11 mouse cellular contexts compared by ENCODE assay signal in genomic region chr10:128587120-128587519, GRCm38 (mm10). TPM values are rescaled to one million over a fixed set of nuclear protein-coding genes. Genes with fewer than 3 reads are reported as not detected.
A peak's percentile ranks its signal among the peaks of the same experiment; 100 is the strongest.
DNase-seq lines count a peak whose midpoint lies in the region; ATAC-seq and TF ChIP-seq lines count a peak whose summit lies in the region.
"Had no signal": no experiment of that assay in that cellular context is flagged by ENCODE, and none has a peak within 500 bp of the region (broad histone marks: within the 10 kb centered on the region; RNA-seq: fewer than 3 reads in every experiment).

No protein-coding gene starts in this region.

- no peak for ATAC-seq in embryonic facial prominence, embryonic 12.5 days (ENCODE audit: insufficient number of reproducible peaks, insufficient read depth, low FRiP score, low TSS enrichment)
- peak; percentile 24 for ATAC-seq in intestine, embryonic 16.5 days
- ATAC-seq in stomach, embryonic 16.5 days (ENCODE audit: insufficient read depth, low FRiP score), result no peak
- no peak for ATAC-seq in midbrain, postnatal 0 days (ENCODE audit: low FRiP score)
- ATAC-seq: forebrain, embryonic 13.5 days had no signal

- H3K9ac ChIP-seq in embryonic facial prominence, embryonic 12.5 days, result peak overlapping the region; percentile 11; the same call in 1 of the 2 replicates
- H3K9ac ChIP-seq in intestine, embryonic 16.5 days (ENCODE audit: low read depth, low read length), result peak overlapping the region; percentile 65
- peak overlapping the region; percentile 43 for H3K9ac ChIP-seq in stomach, embryonic 16.5 days (ENCODE audit: low read length)
- H3K9ac ChIP-seq in midbrain, postnatal 0 days (replicated peaks; ENCODE audit: low read length, poor library complexity, severe bottlenecking), result no peak overlapping the region
- H3K9ac ChIP-seq: forebrain, embryonic 13.5 days had no signal

- no peaks in the 10 kb centered on the region for H3K9me3 ChIP-seq in embryonic facial prominence, embryonic 12.5 days
- no peaks in the 10 kb centered on the region for H3K9me3 ChIP-seq in intestine, embryonic 16.5 days (ENCODE audit: control insufficient read depth, low read length)
- no peaks in the 10 kb centered on the region for H3K9me3 ChIP-seq in stomach, embryonic 16.5 days (replicated peaks; ENCODE audit: control insufficient read depth, low read length)
- H3K9me3 ChIP-seq in midbrain, postnatal 0 days (ENCODE audit: low read length), result no peaks in the 10 kb centered on the region
- H3K9me3 ChIP-seq: forebrain, embryonic 13.5 days had no signal

- WGBS in embryonic facial prominence, embryonic 12.5 days, result 28% methylated on average over 4 of the region's 4 CpGs
- 26% methylated on average over 4 of the region's 4 CpGs for WGBS in intestine, embryonic 16.5 days
- 33% methylated on average over 4 of the region's 4 CpGs for WGBS in stomach, embryonic 16.5 days
- WGBS in midbrain, postnatal 0 days, result 67% methylated on average over 4 of the region's 4 CpGs

- no peak for DNase-seq in layer of hippocampus, adult 2 months (ENCODE audit: low spot score in 2 of 2)
- DNase-seq in layer of hippocampus, postnatal 25 days (ENCODE audit: extremely low spot score in 1 of 2, low spot score in 1 of 2), result no peak
- no peak for DNase-seq in retina, postnatal 1 day
- DNase-seq in midbrain, postnatal 0 days (ENCODE audit: low spot score), result no peak
- DNase-seq in adrenal gland, postnatal 25 days, result no peak
- DNase-seq: adrenal gland, postnatal 36 days; cerebellum, postnatal 25 days had no signal

- TF ChIP-seq CTCF in layer of hippocampus, adult 2 months (conservative IDR thresholded peaks at IDR 0.05), result no peak
- no peak for TF ChIP-seq CTCF in midbrain, postnatal 0 days (IDR thresholded peaks at IDR 0.05)

- no peaks in the 10 kb centered on the region for H3K36me3 ChIP-seq in embryonic facial prominence, embryonic 12.5 days
- H3K36me3 ChIP-seq in intestine, embryonic 16.5 days (ENCODE audit: control insufficient read depth, insufficient read depth, low read length), result peaks cover 2% of the 10 kb centered on the region; the same call in 1 of the 2 replicates
- H3K36me3 ChIP-seq in stomach, embryonic 16.5 days (ENCODE audit: control insufficient read depth, insufficient read depth, low read length), result no peaks in the 10 kb centered on the region
- H3K36me3 ChIP-seq in midbrain, postnatal 0 days (ENCODE audit: insufficient read depth, low read length), result no peaks in the 10 kb centered on the region

- no peak overlapping the region for H3K4me3 ChIP-seq in layer of hippocampus, adult 2 months
- peak overlapping the region; percentile 54; the same call in 1 of the 2 replicates for H3K4me3 ChIP-seq in embryonic facial prominence, embryonic 12.5 days
- H3K4me3 ChIP-seq in intestine, embryonic 16.5 days (ENCODE audit: low read length), result peak overlapping the region; percentile 66
- H3K4me3 ChIP-seq in stomach, embryonic 16.5 days (replicated peaks; ENCODE audit: low read length), result peak overlapping the region; percentile 74
- no peak overlapping the region for H3K4me3 ChIP-seq in midbrain, postnatal 0 days (ENCODE audit: low read depth, low read length)
- H3K4me3 ChIP-seq: forebrain, embryonic 13.5 days had no signal

- H3K27me3 ChIP-seq in embryonic facial prominence, embryonic 12.5 days, result peaks cover 46% of the 10 kb centered on the region
- peaks cover 4% of the 10 kb centered on the region; the same call in 1 of the 2 replicates for H3K27me3 ChIP-seq in intestine, embryonic 16.5 days (replicated peaks; ENCODE audit: control insufficient read depth, insufficient read depth, low read length)
- 0 out of 2 replicates have a peak, but pooled peaks cover 12% of the 10 kb centered on the region for H3K27me3 ChIP-seq in stomach, embryonic 16.5 days (ENCODE audit: control insufficient read depth, insufficient read depth, low read length)
- H3K27me3 ChIP-seq in midbrain, postnatal 0 days (ENCODE audit: insufficient read depth, low read length), result peaks cover 24% of the 10 kb centered on the region

- H3K4me2 ChIP-seq in embryonic facial prominence, embryonic 12.5 days (replicated peaks), result peak overlapping the region; percentile 95
- peak overlapping the region; percentile 57 for H3K4me2 ChIP-seq in intestine, embryonic 16.5 days (ENCODE audit: low read depth, low read length)
- H3K4me2 ChIP-seq in stomach, embryonic 16.5 days (ENCODE audit: low read depth, low read length), result peak overlapping the region; percentile 97
- H3K4me2 ChIP-seq in midbrain, postnatal 0 days (ENCODE audit: low read depth, low read length, poor library complexity, severe bottlenecking), result no peak overlapping the region
- H3K4me2 ChIP-seq: forebrain, embryonic 13.5 days had no signal

- H3K4me1 ChIP-seq in embryonic facial prominence, embryonic 12.5 days, result peaks cover 12% of the 10 kb centered on the region
- peaks cover 25% of the 10 kb centered on the region for H3K4me1 ChIP-seq in intestine, embryonic 16.5 days (ENCODE audit: control insufficient read depth, insufficient read depth, low read length)
- peaks cover 22% of the 10 kb centered on the region; the same call in 1 of the 2 replicates for H3K4me1 ChIP-seq in stomach, embryonic 16.5 days (ENCODE audit: control insufficient read depth, insufficient read depth, low read length)
- peaks cover 6% of the 10 kb centered on the region; the same call in 1 of the 2 replicates for H3K4me1 ChIP-seq in midbrain, postnatal 0 days (ENCODE audit: insufficient read depth, low read length)

- peak overlapping the region; percentile 50 for H3K27ac ChIP-seq in layer of hippocampus, adult 2 months
- peak overlapping the region; percentile 32; the same call in 1 of the 2 replicates for H3K27ac ChIP-seq in embryonic facial prominence, embryonic 12.5 days
- peak overlapping the region; percentile 96 for H3K27ac ChIP-seq in intestine, embryonic 16.5 days (ENCODE audit: low read length)
- H3K27ac ChIP-seq in stomach, embryonic 16.5 days (ENCODE audit: low read length), result peak overlapping the region; percentile 97
- H3K27ac ChIP-seq in midbrain, postnatal 0 days (ENCODE audit: low read depth, low read length), result no peak overlapping the region
- H3K27ac ChIP-seq: forebrain, embryonic 13.5 days had no signal

RNA-seq across cellular contexts. Expression of gene Erbb3, which starts 2.3 kb away (rescaled TPM):
- 1 to 10 TPM; 5.7 to 5.9 TPM for total RNA-seq in layer of hippocampus, adult 2 months (2021)
- 1 to 10 TPM; 9.7 to 10.0 TPM for total RNA-seq in layer of hippocampus, postnatal 25 days (2021)
- 20.9 TPM in 2 replicates for polyA plus RNA-seq in embryonic facial prominence, embryonic 12.5 days (2016; fragmentation: Nextera tagmentation; extraction: Ambion mirVana)
- polyA plus RNA-seq in intestine, embryonic 16.5 days (2015; fragmentation: Nextera tagmentation; extraction: Ambion mirVana), result 29.6 and 34.9 TPM in 2 replicates
- 32.0 and 38.0 TPM in 2 replicates for polyA plus RNA-seq in stomach, embryonic 16.5 days (2015; fragmentation: Nextera tagmentation; extraction: Ambion mirVana)
- total RNA-seq in midbrain, postnatal 0 days (2014; rRNA removed), result 1.1 and 1.2 TPM in 2 replicates
- 0.21 and 0.33 TPM in 2 replicates for polyA plus RNA-seq in midbrain, postnatal 0 days (2015; fragmentation: Nextera tagmentation; extraction: Ambion mirVana)
- 2.8 and 3.8 TPM in 2 replicates for total RNA-seq in adrenal gland, postnatal 25 days (2021)

RNA-seq across cellular contexts. Expression of gene Pa2g4, which starts 21.3 kb away (rescaled TPM):
- total RNA-seq in layer of hippocampus, adult 2 months (2021), result 10 to 100 TPM; 61.4 to 64.4 TPM
- 10 to 100 TPM; 62.9 to 65.3 TPM for total RNA-seq in layer of hippocampus, postnatal 25 days (2021)
- 189 and 192 TPM in 2 replicates for polyA plus RNA-seq in embryonic facial prominence, embryonic 12.5 days (2016; fragmentation: Nextera tagmentation; extraction: Ambion mirVana)
- 171 and 196 TPM in 2 replicates for polyA plus RNA-seq in intestine, embryonic 16.5 days (2015; fragmentation: Nextera tagmentation; extraction: Ambion mirVana)
- polyA plus RNA-seq in stomach, embryonic 16.5 days (2015; fragmentation: Nextera tagmentation; extraction: Ambion mirVana), result 198 and 206 TPM in 2 replicates
- total RNA-seq in midbrain, postnatal 0 days (2014; rRNA removed), result 78.0 and 82.4 TPM in 2 replicates
- 107 and 110 TPM in 2 replicates for polyA plus RNA-seq in midbrain, postnatal 0 days (2015; fragmentation: Nextera tagmentation; extraction: Ambion mirVana)
- 83.8 and 97.6 TPM in 2 replicates for total RNA-seq in adrenal gland, postnatal 25 days (2021)

RNA-seq across cellular contexts. Expression of gene Rpl41, which starts 38.0 kb away (rescaled TPM):
- total RNA-seq in layer of hippocampus, adult 2 months (2021), result 1,000 to 10,000 TPM; 1,438 to 1,486 TPM
- 1,000 to 10,000 TPM; 1,459 to 1,623 TPM for total RNA-seq in layer of hippocampus, postnatal 25 days (2021)
- polyA plus RNA-seq in embryonic facial prominence, embryonic 12.5 days (2016; fragmentation: Nextera tagmentation; extraction: Ambion mirVana), result 3,271 and 3,412 TPM in 2 replicates
- polyA plus RNA-seq in intestine, embryonic 16.5 days (2015; fragmentation: Nextera tagmentation; extraction: Ambion mirVana), result 3,191 and 3,364 TPM in 2 replicates
- 3,732 and 3,890 TPM in 2 replicates for polyA plus RNA-seq in stomach, embryonic 16.5 days (2015; fragmentation: Nextera tagmentation; extraction: Ambion mirVana)
- 772 and 807 TPM in 2 replicates for total RNA-seq in midbrain, postnatal 0 days (2014; rRNA removed)
- 2,464 and 2,473 TPM in 2 replicates for polyA plus RNA-seq in midbrain, postnatal 0 days (2015; fragmentation: Nextera tagmentation; extraction: Ambion mirVana)
- total RNA-seq in adrenal gland, postnatal 25 days (2021), result 2,617 and 2,671 TPM in 2 replicates

RNA-seq across cellular contexts. Expression of gene Rps26, which starts 39.4 kb away (rescaled TPM):
- 100 to 1,000 TPM; 283 to 303 TPM for total RNA-seq in layer of hippocampus, adult 2 months (2021)
- 100 to 1,000 TPM; 321 to 324 TPM for total RNA-seq in layer of hippocampus, postnatal 25 days (2021)
- polyA plus RNA-seq in embryonic facial prominence, embryonic 12.5 days (2016; fragmentation: Nextera tagmentation; extraction: Ambion mirVana), result 668 and 696 TPM in 2 replicates
- 580 and 624 TPM in 2 replicates for polyA plus RNA-seq in intestine, embryonic 16.5 days (2015; fragmentation: Nextera tagmentation; extraction: Ambion mirVana)
- 553 and 704 TPM in 2 replicates for polyA plus RNA-seq in stomach, embryonic 16.5 days (2015; fragmentation: Nextera tagmentation; extraction: Ambion mirVana)
- 1,580 and 1,646 TPM in 2 replicates for total RNA-seq in midbrain, postnatal 0 days (2014; rRNA removed)
- 382 and 398 TPM in 2 replicates for polyA plus RNA-seq in midbrain, postnatal 0 days (2015; fragmentation: Nextera tagmentation; extraction: Ambion mirVana)
- total RNA-seq in adrenal gland, postnatal 25 days (2021), result 688 and 827 TPM in 2 replicates

RNA-seq across cellular contexts. Expression of gene Zc3h10, which starts 39.5 kb away (rescaled TPM):
- total RNA-seq in layer of hippocampus, adult 2 months (2021), result 10 to 100 TPM; 12.2 to 14.3 TPM
- 10 to 100 TPM; 13.2 to 14.8 TPM for total RNA-seq in layer of hippocampus, postnatal 25 days (2021)
- polyA plus RNA-seq in embryonic facial prominence, embryonic 12.5 days (2016; fragmentation: Nextera tagmentation; extraction: Ambion mirVana), result 18.8 and 19.4 TPM in 2 replicates
- 13.3 and 13.6 TPM in 2 replicates for polyA plus RNA-seq in intestine, embryonic 16.5 days (2015; fragmentation: Nextera tagmentation; extraction: Ambion mirVana)
- polyA plus RNA-seq in stomach, embryonic 16.5 days (2015; fragmentation: Nextera tagmentation; extraction: Ambion mirVana), result 10.7 and 10.8 TPM in 2 replicates
- total RNA-seq in midbrain, postnatal 0 days (2014; rRNA removed), result 20.6 and 30.3 TPM in 2 replicates
- polyA plus RNA-seq in midbrain, postnatal 0 days (2015; fragmentation: Nextera tagmentation; extraction: Ambion mirVana), result 12.0 and 12.5 TPM in 2 replicates
- 9.1 and 13.6 TPM in 2 replicates for total RNA-seq in adrenal gland, postnatal 25 days (2021)

Comparison
In these comparisons a context has a peak if more than half of its experiments do, and no peak if none do; other contexts are left out.
1. H3K4me3 ChIP-seq: peak in embryonic facial prominence, embryonic 12.5 days (single experiment), intestine, embryonic 16.5 days (single experiment) and stomach, embryonic 16.5 days (single experiment); none in layer of hippocampus, adult 2 months (single experiment) and midbrain, postnatal 0 days (single experiment).